Mouse (Mus musculus) hindbrain, embryonic 15.5 days (tissue): Measurements from ENCODE around the gene Col19a1. TPM values are rescaled to one million over a fixed set of nuclear protein-coding genes. Genes with fewer than 3 reads are reported as not detected.

Experiments
- ATAC-seq: fragments of 200-750 bp; cut with Nextera tagmentation; 2 replicates; pipeline ENCODE4 v1.8.0; 2017; ENCODE audit warnings: low read depth, moderate number of reproducible peaks, moderate TSS enrichment; ENCODE audit not compliant: low FRiP score
- H3K27ac ChIP-seq: fragments of 300-500 bp; sonication (generic); replicated peaks from 2 replicates; pipeline ENCODE4 v1.5.1; 2015; ENCODE audit warnings: mild to moderate bottlenecking, inconsistent platforms
- H3K27me3 ChIP-seq: fragments of 300-500 bp; sonication (generic); 2 replicates; pipeline ENCODE4 v1.6.1; 2015; ENCODE audit warnings: control low read depth, inconsistent platforms
- H3K36me3 ChIP-seq: fragments of 300-500 bp; sonication (generic); 2 replicates; pipeline ENCODE4 v1.6.1; 2015; ENCODE audit warnings: control low read depth, inconsistent platforms
- H3K4me1 ChIP-seq: fragments of 300-500 bp; sonication (generic); replicated peaks from 2 replicates; pipeline ENCODE4 v1.6.1; 2015; ENCODE audit warnings: control low read depth, inconsistent platforms
- H3K4me2 ChIP-seq: fragments of 300-500 bp; sonication (generic); 2 replicates; pipeline ENCODE4 v1.6.1; 2015; ENCODE audit warnings: moderate library complexity, mild to moderate bottlenecking, inconsistent platforms
- H3K4me3 ChIP-seq: fragments of 300-500 bp; sonication (generic); 2 replicates; pipeline ENCODE4 v1.5.1; 2015; ENCODE audit warnings: mild to moderate bottlenecking, inconsistent platforms
- H3K9ac ChIP-seq: fragments of 300-500 bp; sonication (generic); 2 replicates; pipeline ENCODE4 v1.6.1; 2015; ENCODE audit warnings: inconsistent platforms
- H3K9me3 ChIP-seq: fragments of 300-500 bp; sonication (generic); 2 replicates; pipeline ENCODE4 v1.6.1; 2016; ENCODE audit warnings: control low read depth, inconsistent platforms
- WGBS: fragments of 180-500 bp; shearing (Covaris S2); methylation state at CpG from one replicate; pipeline ENCODE4 v1.1.7; 2015; 5-methylcytosine and 5-hydroxymethylcytosine counted together
- polyA plus RNA-seq: library from polyadenylated mRNA; unstranded; fragments of >200 nt; fragmentation: Nextera tagmentation; extraction: Ambion mirVana; gene quantifications from 2 replicates; pipeline ENCODE4 v1.2.1, GENCODE M21; 2015

The Col19a1 gene
- polyA plus RNA-seq, 1 experiment from 2014 or later, result 2.3 TPM

DNA sequence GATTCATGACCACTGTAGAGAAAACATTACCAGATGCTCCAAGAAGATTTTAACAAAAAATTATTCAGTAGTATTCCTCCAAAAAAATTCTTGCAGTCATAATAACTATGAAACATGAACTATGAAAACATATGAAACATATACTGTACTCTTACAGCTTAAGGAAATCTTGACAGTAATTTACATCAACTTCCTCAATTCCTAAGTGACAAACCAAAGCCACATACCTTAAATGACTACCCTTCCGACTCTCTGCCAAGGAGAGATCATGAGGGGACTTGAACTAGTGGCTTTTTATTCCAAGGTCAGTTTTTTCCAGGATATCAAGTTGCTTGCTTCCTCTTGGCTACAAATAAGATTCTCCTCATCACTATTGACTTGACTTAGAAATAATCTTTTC is 39.7 kb downstream of the Col19a1 start:
- ATAC-seq, result no peak
- 92% methylated on average over 1 of the region's 1 CpGs for WGBS

GRCm38 (mm10) chr1:24539852-24540251 is 47.4 kb downstream of the Col19a1 start:
- Histone ChIP-seq H3K27ac (no peak overlapping the region), H3K9me3 (no peaks in the 10 kb centered on the region), H3K36me3 (no peaks in the 10 kb centered on the region), H3K4me2 (no peak overlapping the region), H3K4me1 (no peaks in the 10 kb centered on the region), H3K27me3 (no peaks in the 10 kb centered on the region), H3K9ac (no peak overlapping the region), H3K4me3 (no peak overlapping the region)
- ATAC-seq, result no peak
- WGBS, result 79% methylated on average over 1 of the region's 1 CpGs

More for the DNA sequence above, 39.7 kb downstream of the Col19a1 start:
- Histone ChIP-seq H3K4me3 (no peak overlapping the region), H3K4me2 (no peak overlapping the region), H3K9ac (no peak overlapping the region), H3K9me3 (no peaks in the 10 kb centered on the region), H3K27ac (no peak overlapping the region), H3K27me3 (no peaks in the 10 kb centered on the region), H3K4me1 (0 out of 2 replicates have a peak, but pooled peaks cover 6% of the 10 kb centered on the region), H3K36me3 (no peaks in the 10 kb centered on the region)

DNA sequence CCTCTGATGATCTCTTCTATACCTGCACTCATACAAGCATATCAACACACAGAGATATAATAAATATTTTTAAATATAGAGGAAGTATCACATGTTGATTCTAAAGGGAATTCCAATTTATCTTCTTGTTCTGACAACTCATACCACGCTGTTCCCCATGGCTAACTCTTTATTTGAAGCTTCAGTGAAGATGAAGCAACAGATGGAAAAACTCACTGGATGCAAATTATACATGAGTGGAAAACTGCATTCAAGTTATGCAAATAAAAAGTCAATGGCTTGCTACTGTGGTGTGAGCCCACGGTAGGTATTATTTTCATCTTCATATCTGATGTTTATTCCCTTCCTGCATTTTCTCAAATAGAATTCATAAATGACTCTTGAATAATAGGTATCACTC is 60.1 kb downstream of the Col19a1 start:
- H3K27me3 ChIP-seq, result no peaks in the 10 kb centered on the region
- WGBS, result 85% methylated on average over 2 of the region's 2 CpGs
- H3K36me3 ChIP-seq, result no peaks in the 10 kb centered on the region
- H3K27ac ChIP-seq, result no peak overlapping the region
- H3K4me1 ChIP-seq, result no peaks in the 10 kb centered on the region
- no peak overlapping the region for H3K4me2 ChIP-seq
- no peaks in the 10 kb centered on the region for H3K9me3 ChIP-seq
- ATAC-seq, result no peak
- H3K4me3 ChIP-seq, result no peak overlapping the region
- H3K9ac ChIP-seq, result no peak overlapping the region

DNA sequence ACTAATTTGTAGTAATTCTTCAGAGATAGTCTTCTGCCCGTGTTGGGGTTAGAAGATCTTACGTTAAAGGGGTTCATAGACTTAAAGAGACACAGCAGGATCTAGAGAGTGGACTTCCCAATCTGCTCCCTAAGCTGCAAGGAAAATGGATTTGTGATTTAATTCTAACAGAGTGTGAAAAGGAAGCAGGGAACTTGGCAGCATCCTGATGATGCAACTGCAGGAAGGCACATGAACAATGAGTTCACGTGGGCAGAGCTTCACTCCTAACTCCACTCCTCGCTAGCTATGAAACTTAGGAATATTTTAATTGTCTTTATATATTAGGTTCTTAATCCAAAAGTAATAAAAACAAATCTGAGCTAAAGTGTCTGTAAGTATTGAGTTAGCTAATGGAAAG is 69.8 kb downstream of the Col19a1 start:
- no peaks in the 10 kb centered on the region for H3K9me3 ChIP-seq
- no peak for ATAC-seq
- H3K4me2 ChIP-seq, result no peak overlapping the region
- no peaks in the 10 kb centered on the region for H3K27me3 ChIP-seq
- H3K36me3 ChIP-seq, result no peaks in the 10 kb centered on the region
- WGBS, result 68% methylated on average over 4 of the region's 4 CpGs
- no peaks in the 10 kb centered on the region for H3K4me1 ChIP-seq
- H3K4me3 ChIP-seq, result no peak overlapping the region
- H3K9ac ChIP-seq, result no peak overlapping the region
- no peak overlapping the region for H3K27ac ChIP-seq

- Histone ChIP-seq H3K4me2 (no peak overlapping the region), H3K4me1 (no peaks in the 10 kb centered on the region), H3K9ac (no peak overlapping the region), H3K9me3 (no peaks in the 10 kb centered on the region), H3K36me3 (no peaks in the 10 kb centered on the region), H3K27ac (no peak overlapping the region), H3K27me3 (no peaks in the 10 kb centered on the region), H3K4me3 (no peak overlapping the region)
- WGBS, result 78% methylated on average over 5 of the region's 5 CpGs
- ATAC-seq, result no peak
Measured at GRCm38 (mm10) chr1:24515341-24515740, 71.9 kb downstream of the Col19a1 start.

DNA sequence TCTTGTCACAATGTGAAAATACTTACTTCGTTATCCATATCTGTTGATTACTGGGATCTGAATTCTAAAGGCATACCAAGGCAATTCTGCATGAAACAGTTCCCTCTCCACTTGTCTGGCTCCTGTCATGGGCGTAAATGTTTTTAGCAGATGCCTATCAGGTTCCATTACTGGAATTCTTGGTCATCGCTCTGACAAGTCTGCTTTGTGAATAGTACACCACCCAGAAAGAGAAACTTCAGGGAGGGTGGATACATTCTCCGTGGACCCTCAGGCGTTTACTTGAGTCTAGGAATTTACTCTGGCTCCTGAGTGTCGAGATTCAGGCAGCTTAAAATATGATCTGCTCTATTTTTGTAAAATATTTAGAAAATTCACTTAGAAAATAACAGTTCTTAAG is 75.7 kb downstream of the Col19a1 start:
- no peak overlapping the region for H3K27ac ChIP-seq
- no peak for ATAC-seq
- H3K36me3 ChIP-seq, result no peaks in the 10 kb centered on the region
- no peak overlapping the region for H3K4me2 ChIP-seq
- H3K4me3 ChIP-seq, result no peak overlapping the region
- H3K9me3 ChIP-seq, result no peaks in the 10 kb centered on the region
- H3K4me1 ChIP-seq, result no peaks in the 10 kb centered on the region
- H3K9ac ChIP-seq, result no peak overlapping the region
- WGBS, result 85% methylated on average over 6 of the region's 6 CpGs
- no peaks in the 10 kb centered on the region for H3K27me3 ChIP-seq

DNA sequence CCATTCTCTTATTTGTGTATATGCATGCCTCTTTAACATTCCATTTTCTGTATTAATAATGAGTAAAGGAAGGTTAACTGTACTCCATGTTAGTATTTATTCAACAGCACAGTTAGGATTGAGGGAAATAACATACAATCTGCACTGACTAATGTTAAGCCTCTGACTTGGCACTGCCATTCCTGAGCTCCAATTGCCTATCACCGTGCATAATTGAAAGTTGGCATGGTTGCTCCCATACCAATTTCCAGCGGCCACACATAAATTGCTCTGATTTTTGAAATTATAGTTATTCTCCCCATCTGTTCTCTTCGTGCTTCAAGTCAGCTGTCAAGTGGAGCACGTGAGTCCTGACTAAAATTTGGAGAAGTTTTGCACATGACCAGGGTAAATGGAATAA is 91.9 kb downstream of the Col19a1 start:
- no peaks in the 10 kb centered on the region for H3K27me3 ChIP-seq
- H3K4me3 ChIP-seq, result no peak overlapping the region

GRCm38 (mm10) chr1:24484161-24484560 is 103.1 kb downstream of the Col19a1 start:
- no peak overlapping the region for H3K27ac ChIP-seq
- no peaks in the 10 kb centered on the region for H3K36me3 ChIP-seq
- no peak for ATAC-seq
- no peaks in the 10 kb centered on the region for H3K9me3 ChIP-seq
- H3K4me1 ChIP-seq, result no peaks in the 10 kb centered on the region
- 73% methylated on average over 5 of the region's 5 CpGs for WGBS
- H3K4me3 ChIP-seq, result no peak overlapping the region
- H3K27me3 ChIP-seq, result no peaks in the 10 kb centered on the region
- H3K9ac ChIP-seq, result no peak overlapping the region
- H3K4me2 ChIP-seq, result no peak overlapping the region

More for the DNA sequence above, 91.9 kb downstream of the Col19a1 start:
- H3K9ac ChIP-seq, result no peak overlapping the region
- H3K9me3 ChIP-seq, result no peaks in the 10 kb centered on the region
- H3K27ac ChIP-seq, result no peak overlapping the region
- H3K36me3 ChIP-seq, result no peaks in the 10 kb centered on the region
- no peak for ATAC-seq
- H3K4me1 ChIP-seq, result no peaks in the 10 kb centered on the region
- WGBS, result 85% methylated on average over 4 of the region's 4 CpGs
- no peak overlapping the region for H3K4me2 ChIP-seq

- H3K27me3 ChIP-seq, result no peaks in the 10 kb centered on the region
- no peaks in the 10 kb centered on the region for H3K36me3 ChIP-seq
- no peaks in the 10 kb centered on the region for H3K9me3 ChIP-seq
- WGBS, result 73% methylated on average over 7 of the region's 7 CpGs
- H3K9ac ChIP-seq, result no peak overlapping the region
- H3K4me2 ChIP-seq, result no peak overlapping the region
- H3K4me1 ChIP-seq, result no peaks in the 10 kb centered on the region
- ATAC-seq, result no peak
- H3K27ac ChIP-seq, result no peak overlapping the region
- no peak overlapping the region for H3K4me3 ChIP-seq
Measured at GRCm38 (mm10) chr1:24471096-24471710, 116.1 kb downstream of the Col19a1 start.

- H3K36me3 ChIP-seq, result no peaks in the 10 kb centered on the region
- 83% methylated on average over 5 of the region's 5 CpGs for WGBS
- ATAC-seq, result no peak
- H3K4me3 ChIP-seq, result no peak overlapping the region
- no peaks in the 10 kb centered on the region for H3K4me1 ChIP-seq
- no peaks in the 10 kb centered on the region for H3K27me3 ChIP-seq
- H3K4me2 ChIP-seq, result no peak overlapping the region
- no peaks in the 10 kb centered on the region for H3K9me3 ChIP-seq
- H3K27ac ChIP-seq, result no peak overlapping the region
- H3K9ac ChIP-seq, result no peak overlapping the region
Measured at GRCm38 (mm10) chr1:24470633-24471032, 116.6 kb downstream of the Col19a1 start.

GRCm38 (mm10) chr1:24461305-24461887 is 125.9 kb downstream of the Col19a1 start:
- no peaks in the 10 kb centered on the region for H3K4me1 ChIP-seq
- no peaks in the 10 kb centered on the region for H3K36me3 ChIP-seq
- H3K4me3 ChIP-seq, result no peak overlapping the region
- H3K9me3 ChIP-seq, result no peaks in the 10 kb centered on the region
- no peaks in the 10 kb centered on the region for H3K27me3 ChIP-seq
- no peak overlapping the region for H3K27ac ChIP-seq
- ATAC-seq, result no peak
- WGBS, result 70% methylated on average over 3 of the region's 3 CpGs
- no peak overlapping the region for H3K4me2 ChIP-seq
- no peak overlapping the region for H3K9ac ChIP-seq

GRCm38 (mm10) chr1:24458015-24458414 is 129.3 kb downstream of the Col19a1 start:
- Histone ChIP-seq H3K4me3 (no peak overlapping the region), H3K4me1 (no peaks in the 10 kb centered on the region), H3K9ac (no peak overlapping the region), H3K9me3 (no peaks in the 10 kb centered on the region), H3K4me2 (no peak overlapping the region), H3K27me3 (no peaks in the 10 kb centered on the region), H3K36me3 (no peaks in the 10 kb centered on the region), H3K27ac (no peak overlapping the region)
- WGBS, result 85% methylated on average over 2 of the region's 2 CpGs
- ATAC-seq, result no peak
